Mouse (Mus musculus) bone marrow, adult 2 months (tissue): ENCODE data around the gene Ifi27l2a. TPM values are rescaled to one million over a fixed set of nuclear protein-coding genes. Genes with fewer than 3 reads are reported as not detected.

Experiments
- H3K27ac ChIP-seq: fragments of 200-500 bp; 2 replicates; pipeline ENCODE4 v1.5.1; 2012; ENCODE audit warnings: low read depth, mild to moderate bottlenecking, control low read depth, inconsistent platforms, low read length; ENCODE audit not compliant: control insufficient read depth, poor library complexity, insufficient read depth
- H3K4me1 ChIP-seq: fragments of 200-500 bp; 2 replicates; pipeline ENCODE4 v1.6.1; 2011; ENCODE audit warnings: low read length; ENCODE audit not compliant: control insufficient read depth, insufficient read depth
- H3K4me3 ChIP-seq: fragments of 200-500 bp; replicated peaks from 2 replicates; pipeline ENCODE3; 2011; ENCODE audit warnings: mild to moderate bottlenecking, low read depth, low read length, control low read depth; ENCODE audit not compliant: control insufficient read depth
- CTCF ChIP-seq: fragments of 200-500 bp; IDR thresholded peaks from 2 replicates; pipeline ENCODE4 v1.5.1; 2011; ENCODE audit warnings: low read length, control low read depth; ENCODE audit not compliant: control insufficient read depth, insufficient read depth
- POLR2A ChIP-seq: fragments of 200-500 bp; IDR thresholded peaks from 2 replicates; pipeline ENCODE4 v1.6.1; 2011; ENCODE audit warnings: low read depth, mild to moderate bottlenecking, control low read depth, low read length, borderline replicate concordance; ENCODE audit not compliant: control insufficient read depth
- WGBS: fragments of 180-500 bp; shearing (Covaris S2); methylation state at CpG from one replicate; pipeline ENCODE4 v1.1.7; 2018; 5-methylcytosine and 5-hydroxymethylcytosine counted together
- polyA plus RNA-seq: library from polyadenylated mRNA; stranded (reverse); fragments of >200 nt; gene quantifications from 2 replicates; pipeline ENCODE4 v1.2.4, GENCODE M21; 2011; ENCODE audit warnings: low replicate concordance; ENCODE audit not compliant: missing spikeins, insufficient read depth, insufficient read length

Gene Ifi27l2a
- polyA plus RNA-seq, 1 experiment = 112 TPM

DNA sequence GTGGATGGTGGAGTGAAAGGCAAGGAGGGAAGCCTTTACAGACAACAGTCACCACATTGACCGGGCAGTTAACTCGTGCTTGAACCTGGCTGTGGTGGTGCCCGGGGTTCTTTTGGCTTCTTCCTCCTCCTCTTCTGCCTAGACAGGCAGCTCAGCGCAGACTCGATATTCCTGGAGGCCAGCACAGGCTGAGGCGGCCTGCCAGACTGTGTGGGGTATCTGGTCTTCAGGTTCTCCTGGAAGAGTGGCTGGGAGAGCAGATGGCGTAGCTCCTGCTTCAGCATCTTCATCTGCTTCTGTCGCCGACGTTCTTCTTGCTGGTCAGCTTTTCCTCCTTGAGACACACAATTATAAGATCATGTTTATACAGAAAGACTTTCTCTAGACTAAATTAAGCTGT, 35.3 kb downstream of the Ifi27l2a start:
- H3K27ac ChIP-seq = no peak overlapping the region
- H3K4me1 ChIP-seq = no peaks in the 10 kb centered on the region
- WGBS = 91% methylated on average over 10 of the region's 10 CpGs
- TF ChIP-seq POLR2A (no peak), CTCF (no peak)
- no peak overlapping the region for H3K4me3 ChIP-seq

DNA sequence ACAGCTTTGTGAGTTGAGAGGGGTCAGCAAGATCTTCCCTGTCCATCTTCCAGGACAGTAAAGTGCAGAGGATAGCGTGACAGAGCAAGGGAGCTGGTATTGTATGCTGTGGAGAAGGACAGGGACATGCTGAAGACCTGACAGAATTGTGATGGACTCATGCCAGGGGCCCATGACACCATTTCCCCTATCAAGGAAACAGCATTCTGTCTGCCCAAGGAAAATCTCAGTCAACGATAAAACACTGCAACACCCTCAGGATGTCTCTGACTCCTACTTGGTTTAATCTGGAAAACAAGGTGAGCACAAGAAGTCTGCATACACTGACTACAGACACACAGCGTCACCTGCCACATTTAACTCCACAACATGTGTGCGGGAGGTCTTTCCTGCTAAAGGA, 35.8 kb downstream of the Ifi27l2a start, which contains the start of gene 9330161L09Rik:
Gene 9330161L09Rik (minus strand): TSS at position 101 of the 400 bp plus-strand sequence.
- H3K4me3 ChIP-seq = no peak within 1 kb of the TSS
- no peak within 1 kb of the TSS for H3K27ac ChIP-seq
- TF ChIP-seq POLR2A (no peak), CTCF (no peak)
- WGBS = 81% methylated on average over 4 of the region's 4 CpGs
- no peaks in the 10 kb centered on the region for H3K4me1 ChIP-seq

DNA sequence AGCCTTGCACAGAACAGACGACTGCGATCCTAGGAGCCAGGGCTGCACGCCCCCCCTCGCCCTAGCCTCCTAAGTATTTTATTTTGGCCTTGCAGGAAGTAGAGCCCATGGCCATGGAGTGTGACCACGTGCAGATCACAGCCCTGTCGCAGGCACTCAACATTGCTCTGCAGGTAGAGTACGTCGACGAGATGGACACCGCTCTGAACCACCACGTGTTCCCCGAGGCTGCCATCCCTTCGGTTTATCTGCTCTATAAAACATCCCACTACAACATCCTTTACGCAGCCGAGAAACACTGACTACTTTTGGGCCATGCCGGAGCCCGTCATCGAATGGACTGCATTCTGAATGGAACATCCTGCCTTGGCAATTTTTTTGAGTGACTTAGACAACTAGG, 39.3 kb downstream of the Ifi27l2a start:
- WGBS = 87% methylated on average over 18 of the region's 18 CpGs
- no peak for TF ChIP-seq POLR2A
- no peak for TF ChIP-seq CTCF
- Histone ChIP-seq H3K4me3 (no peak overlapping the region), H3K27ac (no peak overlapping the region), H3K4me1 (no peaks in the 10 kb centered on the region)

DNA sequence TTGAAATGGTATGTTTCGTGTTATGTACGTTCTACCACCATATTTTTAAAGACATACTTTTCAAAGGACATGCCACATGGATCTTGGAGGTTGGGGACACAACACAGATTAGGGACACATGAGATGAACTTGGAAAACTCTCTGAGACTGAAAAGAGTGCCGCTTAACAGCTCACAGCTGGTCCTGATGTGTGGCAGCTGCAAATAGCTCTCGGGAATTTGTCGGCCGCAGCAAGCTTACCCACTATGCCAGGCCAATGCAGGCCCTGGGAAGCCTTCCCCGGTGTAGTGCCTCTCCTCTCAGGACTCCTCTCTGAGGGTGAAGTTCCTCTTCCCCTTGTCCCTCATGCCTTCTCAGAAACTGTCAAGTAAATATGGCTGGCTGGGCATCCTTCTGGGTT, 46.7 kb downstream of the Ifi27l2a start:
- Histone ChIP-seq H3K27ac (peak overlapping the region; percentile 44), H3K4me3 (no peak overlapping the region), H3K4me1 (peaks cover 3% of the 10 kb centered on the region; the same call in 1 of the 2 replicates)
- 74% methylated on average over 7 of the region's 7 CpGs for WGBS
- TF ChIP-seq POLR2A (no peak), CTCF (no peak)

DNA sequence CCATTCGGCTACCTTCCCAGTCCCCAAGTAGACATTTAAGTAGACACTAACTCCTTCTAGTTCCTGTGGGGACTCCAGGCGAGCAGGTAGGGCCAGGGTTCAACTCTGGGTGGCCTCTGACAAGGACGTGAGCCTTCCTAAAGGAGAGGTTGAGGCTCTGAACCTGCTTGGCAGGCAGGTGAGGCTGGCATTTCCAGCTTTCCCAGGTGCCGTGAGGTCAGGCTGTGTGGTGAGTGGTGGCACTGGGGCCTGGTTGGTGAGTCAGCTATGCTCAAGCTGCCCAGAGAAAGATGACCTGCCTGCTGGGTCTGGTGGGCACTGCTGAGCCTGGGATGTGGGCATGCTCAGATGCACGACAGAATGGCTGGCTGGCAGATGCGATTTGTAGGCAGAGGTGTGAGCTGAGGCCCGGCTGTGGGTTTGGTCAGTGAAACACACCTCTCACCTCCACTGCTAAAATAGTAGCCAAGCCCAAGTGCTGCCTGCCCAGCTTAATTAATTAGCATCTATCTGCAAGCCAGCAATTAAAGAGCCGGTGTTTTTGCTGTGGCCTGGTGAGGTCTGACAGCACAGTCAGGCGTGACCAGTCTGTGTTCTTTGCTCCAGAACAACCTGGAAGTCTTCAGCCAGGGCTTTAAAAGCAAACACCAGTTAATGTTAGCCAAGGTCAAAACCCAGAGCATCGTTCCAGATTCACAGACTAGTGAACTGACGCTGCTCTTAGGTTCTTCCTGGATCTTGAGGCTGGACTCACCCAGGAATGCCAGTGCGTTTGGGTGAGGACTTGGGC, 47.8 kb downstream of the Ifi27l2a start:
- H3K4me1 ChIP-seq = peaks cover 3% of the 10 kb centered on the region; the same call in 1 of the 2 replicates
- H3K27ac ChIP-seq = peak overlapping the region; percentile 12
- no peak overlapping the region for H3K4me3 ChIP-seq
- TF ChIP-seq POLR2A (no peak; the same call in 1 of the 2 replicates), CTCF (no peak)
- 84% methylated on average over 12 of the region's 12 CpGs for WGBS

DNA sequence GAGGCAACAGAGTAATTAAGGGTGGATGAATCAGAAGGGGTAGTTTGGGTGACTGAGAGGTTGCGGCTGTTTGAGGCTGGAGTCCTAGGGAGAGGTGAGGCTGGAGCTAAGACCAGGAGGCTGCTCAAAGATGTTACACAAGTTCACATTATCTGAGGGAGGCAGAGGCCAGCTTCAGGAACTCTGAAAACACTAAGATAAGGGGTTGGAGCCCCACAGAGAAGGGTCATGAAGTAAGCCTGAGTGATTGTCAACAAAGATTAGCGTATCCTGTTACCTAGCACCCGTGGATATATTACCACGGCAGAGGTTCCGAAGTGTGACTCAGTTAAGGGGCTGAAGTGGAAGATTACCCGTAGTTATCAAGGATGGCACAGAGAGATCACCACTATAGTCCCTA, 50.0 kb downstream of the Ifi27l2a start:
- peaks cover 3% of the 10 kb centered on the region; the same call in 1 of the 2 replicates for H3K4me1 ChIP-seq
- no peak overlapping the region for H3K4me3 ChIP-seq
- 38% methylated on average over 6 of the region's 6 CpGs for WGBS
- no peak for TF ChIP-seq CTCF
- TF ChIP-seq POLR2A = no peak
- H3K27ac ChIP-seq = peak overlapping the region; percentile 81

Other genes with a start within 250 kb of the Ifi27l2a start
- gene Prima1, start 201.5 kb downstream of the Ifi27l2a start, polyA plus RNA-seq = not detected in 2 replicates
- not detected in 2 replicates for gene Fam181a, start 132.7 kb downstream of the Ifi27l2a start, polyA plus RNA-seq
- gene Asb2, start 87.7 kb downstream of the Ifi27l2a start, polyA plus RNA-seq = 2.8 TPM in 2 replicates
- 9.0 and 13.3 TPM in 2 replicates for gene Otub2, start 55.0 kb downstream of the Ifi27l2a start, polyA plus RNA-seq
- gene 9330161L09Rik, start 35.9 kb downstream of the Ifi27l2a start, polyA plus RNA-seq = 0.99 TPM in 1 of 2 replicates, not detected in the other
- gene Ddx24, start 17.9 kb downstream of the Ifi27l2a start, polyA plus RNA-seq = 23.2 and 40.5 TPM in 2 replicates
- 114 and 211 TPM in 2 replicates for gene Ifi27, start 9.5 kb downstream of the Ifi27l2a start, polyA plus RNA-seq
- gene Ifi27l2b, start 13.5 kb upstream of the Ifi27l2a start, polyA plus RNA-seq = not detected in 2 replicates
- gene Ppp4r4, start 88.6 kb upstream of the Ifi27l2a start, polyA plus RNA-seq = 0.62 TPM in 1 of 2 replicates, not detected in the other
- 0.82 and 0.97 TPM in 2 replicates for gene Serpina10, start 187.8 kb upstream of the Ifi27l2a start, polyA plus RNA-seq
- 1.2 TPM in 1 of 2 replicates, not detected in the other for gene Serpina6, start 213.5 kb upstream of the Ifi27l2a start, polyA plus RNA-seq
- gene Serpina16, start 232.5 kb upstream of the Ifi27l2a start, polyA plus RNA-seq = not detected in 2 replicates